Mouse (Mus musculus) G1E (cell line): ENCODE measurements at regions not wholly inside any gene's neighbourhood (a gene's known extent, or its start where the extent isn't known, plus 50 kb on each side); places are given as distances from the start of the nearest gene placed in this dataset.

Experiments
- ATAC-seq: 2 replicates; pipeline ENCODE4 v1.8.0; 2016; ENCODE audit warnings: mild to moderate bottlenecking; ENCODE audit not compliant: insufficient number of reproducible peaks, poor library complexity, low FRiP score, severe bottlenecking; ENCODE audit errors: extremely low read depth
- DNase-seq: peaks from one replicate; pipeline ENCODE4 v3.0.0; 2012; ENCODE audit warnings: low spot score
- H3K27me3 ChIP-seq: 2 replicates; pipeline ENCODE4 v1.6.1; 2012; ENCODE audit warnings: mild to moderate bottlenecking, low read length, inconsistent platforms; ENCODE audit not compliant: insufficient read depth
- H3K36me3 ChIP-seq: replicated peaks from 2 replicates; pipeline ENCODE3; 2012; ENCODE audit warnings: mild to moderate bottlenecking, inconsistent platforms
- H3K4me1 ChIP-seq: 2 replicates; pipeline ENCODE4 v1.6.1; 2012; ENCODE audit warnings: low read depth, low read length, inconsistent platforms, mixed read lengths; ENCODE audit not compliant: insufficient read depth
- H3K4me3 ChIP-seq: 2 replicates; pipeline ENCODE4 v1.5.1; 2012; ENCODE audit warnings: low read depth, mild to moderate bottlenecking, inconsistent platforms, low read length, moderate library complexity, mixed read lengths
- H3K9me3 ChIP-seq: replicated peaks from 2 replicates; pipeline ENCODE4 v1.6.1; 2012; ENCODE audit warnings: inconsistent platforms
- CTCF ChIP-seq: IDR thresholded peaks from 2 replicates; pipeline ENCODE4 v1.5.1; 2012; ENCODE audit warnings: low read depth, low read length, inconsistent platforms, mixed read lengths
- GATA1 ChIP-seq: IDR thresholded peaks from 2 replicates; pipeline ENCODE4 v1.6.1; 2012; ENCODE audit warnings: borderline replicate concordance, low read length, inconsistent platforms, mixed read lengths
- GATA2 ChIP-seq: IDR thresholded peaks from 2 replicates; pipeline ENCODE4 v1.6.1; 2012; ENCODE audit warnings: low read depth, low read length, inconsistent platforms, borderline replicate concordance
- POLR2AphosphoS5 ChIP-seq: IDR thresholded peaks from 2 replicates; pipeline ENCODE4 v1.6.1; 2012; ENCODE audit warnings: low read depth, low read length, inconsistent platforms; ENCODE audit not compliant: insufficient replicate concordance
- TAL1 ChIP-seq: conservative IDR thresholded peaks from 2 replicates; pipeline ENCODE4 v1.6.1; 2012; ENCODE audit warnings: low read depth, low read length, inconsistent platforms, mixed read lengths

- no peak for ATAC-seq
- no peak for DNase-seq
- Histone ChIP-seq H3K4me3 (no peak overlapping the region), H3K27me3 (no peaks in the 10 kb centered on the region), H3K4me1 (no peaks in the 10 kb centered on the region), H3K9me3 (peaks cover 26% of the 10 kb centered on the region), H3K36me3 (no peaks in the 10 kb centered on the region)
- TF ChIP-seq GATA2 (no peak), GATA1 (no peak), CTCF (no peak), POLR2AphosphoS5 (no peak), TAL1 (no peak)
These were observed 213.3 kb downstream of the Galc start for GRCm38 (mm10) chr12:98045784-98046458.

GRCm38 (mm10) chr12:98043436-98043835, 215.8 kb downstream of the Galc start:
- DNase-seq = no peak

GRCm38 (mm10) chr12:98039677-98040076, 219.6 kb downstream of the Galc start:
- ATAC-seq (no peak), DNase-seq (no peak)
- TF ChIP-seq TAL1 (no peak), GATA1 (no peak), GATA2 (no peak), POLR2AphosphoS5 (no peak), CTCF (no peak)
- Histone ChIP-seq H3K4me1 (no peaks in the 10 kb centered on the region), H3K36me3 (no peaks in the 10 kb centered on the region), H3K9me3 (peaks cover 16% of the 10 kb centered on the region), H3K4me3 (no peak overlapping the region), H3K27me3 (no peaks in the 10 kb centered on the region)

More at GRCm38 (mm10) chr12:98043436-98043835, 215.8 kb downstream of the Galc start:
- Histone ChIP-seq H3K36me3 (no peaks in the 10 kb centered on the region), H3K4me3 (no peak overlapping the region), H3K27me3 (no peaks in the 10 kb centered on the region), H3K9me3 (peaks cover 21% of the 10 kb centered on the region), H3K4me1 (no peaks in the 10 kb centered on the region)
- no peak for ATAC-seq
- TF ChIP-seq CTCF = no peak
- no peak for TF ChIP-seq GATA1
- TF ChIP-seq TAL1 = no peak
- TF ChIP-seq POLR2AphosphoS5 = no peak
- no peak for TF ChIP-seq GATA2

- H3K4me1 ChIP-seq = no peaks in the 10 kb centered on the region
- no peak overlapping the region for H3K4me3 ChIP-seq
- no peak for TF ChIP-seq POLR2AphosphoS5
- TF ChIP-seq GATA2 = no peak
- TF ChIP-seq CTCF = no peak
- TF ChIP-seq GATA1 = no peak
- TF ChIP-seq TAL1 = no peak
- H3K27me3 ChIP-seq = no peaks in the 10 kb centered on the region
- ATAC-seq = no peak
- DNase-seq = no peak
- H3K36me3 ChIP-seq = no peaks in the 10 kb centered on the region
- peaks cover 13% of the 10 kb centered on the region for H3K9me3 ChIP-seq
These were observed 235.6 kb downstream of the Galc start for GRCm38 (mm10) chr12:98023655-98024054.

- Histone ChIP-seq H3K36me3 (no peaks in the 10 kb centered on the region), H3K4me1 (no peaks in the 10 kb centered on the region), H3K9me3 (peaks cover 7% of the 10 kb centered on the region), H3K27me3 (no peaks in the 10 kb centered on the region), H3K4me3 (no peak overlapping the region)
- TF ChIP-seq GATA1 = no peak
- TF ChIP-seq GATA2 = no peak
- TF ChIP-seq TAL1 = no peak
- TF ChIP-seq CTCF = no peak
- no peak for TF ChIP-seq POLR2AphosphoS5
- no peak for ATAC-seq
- no peak for DNase-seq
These were observed 244.5 kb downstream of the Galc start for GRCm38 (mm10) chr12:98014607-98015278.

- ATAC-seq = no peak
- no peak overlapping the region for H3K4me3 ChIP-seq
These were observed 250.1 kb downstream of the Galc start for GRCm38 (mm10) chr12:98009175-98009574.

More at GRCm38 (mm10) chr12:98009175-98009574, 250.1 kb downstream of the Galc start:
- TF ChIP-seq TAL1 (no peak), POLR2AphosphoS5 (no peak), CTCF (no peak), GATA1 (no peak), GATA2 (no peak)
- no peaks in the 10 kb centered on the region for H3K4me1 ChIP-seq
- peaks cover 13% of the 10 kb centered on the region for H3K9me3 ChIP-seq
- no peaks in the 10 kb centered on the region for H3K36me3 ChIP-seq
- DNase-seq = no peak
- H3K27me3 ChIP-seq = no peaks in the 10 kb centered on the region
